Mouse (Mus musculus): Measurements from ENCODE around the gene Kansl1. TPM values are rescaled to one million over a fixed set of nuclear protein-coding genes. Genes with fewer than 3 reads are reported as not detected.

Gene Kansl1
- polyA plus RNA-seq, 1 experiment from 2014 or later, result 11.7 TPM

DNA sequence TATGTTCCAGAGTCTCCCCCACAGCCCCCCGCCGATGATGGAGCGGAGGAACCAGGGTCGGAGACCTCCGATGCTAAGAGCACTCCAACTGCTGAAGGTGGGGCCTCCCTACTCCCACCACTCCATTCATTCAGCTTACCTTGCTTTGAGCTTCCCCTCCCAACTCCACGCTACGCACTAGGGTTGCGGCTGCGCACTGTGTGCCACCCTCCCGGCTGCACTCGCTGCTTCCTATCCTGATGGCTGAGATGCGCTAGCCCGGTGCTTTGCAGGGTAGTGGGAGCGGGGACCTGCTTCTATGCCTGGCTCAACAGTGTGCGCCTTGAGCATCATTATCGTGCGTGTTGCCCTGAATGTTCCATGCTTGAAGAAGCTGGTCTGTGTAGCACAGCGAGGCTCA, 181.5 kb downstream of the Kansl1 start:
- Histone ChIP-seq H3K9me3 (replicated peaks) (no peaks in the 10 kb centered on the region), H3K4me2 (no peak overlapping the region), H3K4me3 (no peak overlapping the region), H3K4me1 (replicated peaks) (0 out of 2 replicates have a peak, but pooled peaks cover 5% of the 10 kb centered on the region), H3K27me3 (no peaks in the 10 kb centered on the region), H3K27ac (no peak overlapping the region), H3K9ac (no peak overlapping the region), H3K36me3 (no peaks in the 10 kb centered on the region)
- ATAC-seq (replicated peaks; ENCODE audit: insufficient number of reproducible peaks, insufficient read depth, low FRiP score, low read depth), result no peak
- WGBS, result 89% methylated on average over 18 of the region's 18 CpGs

Small RNAs within 50 kb of the gene (microRNA-seq; reads per million reads assigned to microRNA genes)
- gene Gm47315, result not detected

Other genes with a start within 250 kb of the Kansl1 start
- gene Mapt, start 237.5 kb downstream of the Kansl1 start, polyA plus RNA-seq (2015; fragmentation: Nextera tagmentation; extraction: Ambion mirVana), result 1.2 and 5.7 TPM in 2 replicates
- 25.7 and 28.8 TPM in 2 replicates for gene Cdc27, start 81.8 kb upstream of the Kansl1 start, polyA plus RNA-seq (2015; fragmentation: Nextera tagmentation; extraction: Ambion mirVana)
- 1,694 and 1,744 TPM in 2 replicates for gene Myl4, start 81.8 kb upstream of the Kansl1 start, polyA plus RNA-seq (2015; fragmentation: Nextera tagmentation; extraction: Ambion mirVana)
- gene Itgb3, start 139.1 kb upstream of the Kansl1 start, polyA plus RNA-seq (2015; fragmentation: Nextera tagmentation; extraction: Ambion mirVana), result 3.7 and 5.4 TPM in 2 replicates
- gene Gm11639, start 216.8 kb upstream of the Kansl1 start, polyA plus RNA-seq (2015; fragmentation: Nextera tagmentation; extraction: Ambion mirVana), result 0.01 TPM in 2 replicates